Mouse (Mus musculus) heart, postnatal 0 days (tissue): ENCODE measurements at regions not wholly inside any gene's neighbourhood (a gene's known extent, or its start where the extent isn't known, plus 50 kb on each side); places are given as distances from the start of the nearest gene placed in this dataset.

Experiments
- ATAC-seq: fragments of 200-750 bp; cut with Nextera tagmentation; 2 replicates; pipeline ENCODE4 v1.8.0; 2017; ENCODE audit warnings: low read depth, moderate number of reproducible peaks, moderate library complexity; ENCODE audit not compliant: insufficient read depth
- DNase-seq: peaks from one replicate; pipeline ENCODE4 v3.0.0-alpha.2; 2016; ENCODE audit warnings: low spot score
- H3K27ac ChIP-seq: fragments of 300-500 bp; sonication (generic); 2 replicates; pipeline ENCODE4 v1.5.1; 2014; ENCODE audit warnings: low read depth, mild to moderate bottlenecking
- H3K27me3 ChIP-seq: fragments of 300-500 bp; sonication (generic); 2 replicates; pipeline ENCODE4 v1.6.1; 2014; ENCODE audit warnings: low read length, mixed read lengths; ENCODE audit not compliant: control insufficient read depth, insufficient read depth
- H3K36me3 ChIP-seq: fragments of 300-500 bp; sonication (generic); replicated peaks from 2 replicates; pipeline ENCODE4 v1.6.1; 2014; ENCODE audit warnings: low read length, mixed read lengths; ENCODE audit not compliant: control insufficient read depth, insufficient read depth
- H3K4me1 ChIP-seq: fragments of 300-500 bp; sonication (generic); 2 replicates; pipeline ENCODE4 v1.6.1; 2014; ENCODE audit warnings: antibody characterized with exemption; ENCODE audit not compliant: control insufficient read depth, insufficient read depth
- H3K4me2 ChIP-seq: fragments of 300-500 bp; sonication (generic); 2 replicates; pipeline ENCODE4 v1.6.1; 2014; ENCODE audit warnings: low read depth, mild to moderate bottlenecking, low read length, moderate library complexity
- H3K4me3 ChIP-seq: fragments of 300-500 bp; sonication (generic); 2 replicates; pipeline ENCODE4 v1.5.1; 2014; ENCODE audit warnings: low read depth, low read length
- H3K9ac ChIP-seq: fragments of 300-500 bp; sonication (generic); replicated peaks from 2 replicates; pipeline ENCODE4 v1.6.1; 2014; ENCODE audit warnings: low read depth, low read length, mixed read lengths
- H3K9me3 ChIP-seq: fragments of 300-500 bp; sonication (generic); replicated peaks from 2 replicates; pipeline ENCODE4 v1.6.1; 2016; ENCODE audit warnings: low read length; ENCODE audit not compliant: control insufficient read depth
- CTCF ChIP-seq: IDR thresholded peaks from 2 replicates; pipeline ENCODE4 v1.5.1; 2016; ENCODE audit warnings: antibody characterized with exemption, control low read depth, low read depth
- EP300 ChIP-seq: IDR thresholded peaks from 2 replicates; pipeline ENCODE4 v1.6.1; 2016; ENCODE audit warnings: antibody characterized with exemption, low read depth
- WGBS: fragments of 180-500 bp; shearing (Covaris S2); extraction: QIAGEN DNeasy Blood & Tissue Kit; methylation state at CpG from one replicate; pipeline ENCODE4 v1.1.7; 2014; 5-methylcytosine and 5-hydroxymethylcytosine counted together

GRCm38 (mm10) chr5:75512521-75513422 is 61.9 kb upstream of the Kit start:
- TF ChIP-seq EP300: no peak
- TF ChIP-seq CTCF: no peak
- no peak overlapping the region for H3K4me2 ChIP-seq
- H3K9ac ChIP-seq: no peak overlapping the region
- ATAC-seq (no peak), DNase-seq (no peak)
- no peak overlapping the region for H3K27ac ChIP-seq
- H3K4me3 ChIP-seq: no peak overlapping the region
- 79% methylated on average over 20 of the region's 20 CpGs for WGBS
- no peaks in the 10 kb centered on the region for H3K4me1 ChIP-seq
- H3K27me3 ChIP-seq: no peaks in the 10 kb centered on the region
- no peaks in the 10 kb centered on the region for H3K36me3 ChIP-seq
- no peaks in the 10 kb centered on the region for H3K9me3 ChIP-seq

- no peak for TF ChIP-seq EP300
- no peak for TF ChIP-seq CTCF
- no peaks in the 10 kb centered on the region for H3K27me3 ChIP-seq
- H3K9me3 ChIP-seq: no peaks in the 10 kb centered on the region
- no peaks in the 10 kb centered on the region for H3K4me1 ChIP-seq
- no peak overlapping the region for H3K9ac ChIP-seq
- DNase-seq: no peak
- H3K4me2 ChIP-seq: no peak overlapping the region
- H3K4me3 ChIP-seq: no peak overlapping the region
- H3K27ac ChIP-seq: no peak overlapping the region
- H3K36me3 ChIP-seq: no peaks in the 10 kb centered on the region
- WGBS: 47% methylated on average over 8 of the region's 8 CpGs
- ATAC-seq: no peak
Measured at GRCm38 (mm10) chr5:75518213-75518612, 56.5 kb upstream of the Kit start.

- H3K4me2 ChIP-seq: no peak overlapping the region
- no peaks in the 10 kb centered on the region for H3K9me3 ChIP-seq
- DNase-seq: no peak
- H3K36me3 ChIP-seq: no peaks in the 10 kb centered on the region
- H3K9ac ChIP-seq: no peak overlapping the region
- no peak overlapping the region for H3K4me3 ChIP-seq
- no peaks in the 10 kb centered on the region for H3K4me1 ChIP-seq
- 87% methylated on average over 4 of the region's 4 CpGs for WGBS
- TF ChIP-seq EP300: no peak
- no peak for TF ChIP-seq CTCF
- no peak for ATAC-seq
- H3K27me3 ChIP-seq: no peaks in the 10 kb centered on the region
- no peak overlapping the region for H3K27ac ChIP-seq
Measured at GRCm38 (mm10) chr5:75523041-75523678, 51.6 kb upstream of the Kit start.
